Mouse (Mus musculus) heart, adult 2 months (tissue): ENCODE results near the gene Tmem151b.

Experiments used
- CTCF ChIP-seq: fragments of 200-600 bp; IDR thresholded peaks from 2 replicates; pipeline ENCODE4 v1.8.1; 2022; ENCODE audit warnings: antibody characterized with exemption, mild to moderate bottlenecking, moderate library complexity
- EP300 ChIP-seq: fragments of 200-500 bp; IDR thresholded peaks from 2 replicates; pipeline ENCODE4 v1.6.1; 2011; ENCODE audit warnings: low read depth, low read length, control low read depth; ENCODE audit not compliant: insufficient read depth

DNA sequence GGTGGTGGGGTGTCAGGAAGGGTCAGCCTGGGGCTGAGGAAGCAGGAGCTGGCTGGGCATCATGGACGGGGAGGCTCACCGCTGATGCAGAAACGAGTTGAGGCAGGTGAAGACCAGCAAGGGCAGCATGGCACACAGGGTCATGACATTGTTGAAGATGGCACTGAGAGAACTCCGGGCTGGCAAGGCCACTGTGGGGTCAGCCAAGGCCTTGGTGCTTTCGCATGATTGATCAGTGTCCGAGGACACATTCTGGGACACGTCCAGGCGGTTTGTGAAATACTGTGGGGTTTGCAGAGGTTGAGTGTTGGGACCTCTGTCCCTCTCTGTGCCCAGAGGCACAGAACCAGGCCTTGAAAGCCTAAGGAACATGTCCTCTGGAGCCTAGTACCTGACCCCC is 40.4 kb upstream of the Tmem151b start:
- TF ChIP-seq CTCF (no peak), EP300 (no peak)
